Mouse (Mus musculus) retina, adult 2 months (tissue): ENCODE results near the gene Cryab.

Experiments used
- DNase-seq: peaks from one replicate; pipeline ENCODE4 v3.0.0-alpha.2; 2012; ENCODE audit warnings: low read depth, low spot score

Gene Cryab

GRCm38 (mm10) chr9:50796776-50797175 is 45.7 kb downstream of the Cryab start:
- DNase-seq: no peak

DNA sequence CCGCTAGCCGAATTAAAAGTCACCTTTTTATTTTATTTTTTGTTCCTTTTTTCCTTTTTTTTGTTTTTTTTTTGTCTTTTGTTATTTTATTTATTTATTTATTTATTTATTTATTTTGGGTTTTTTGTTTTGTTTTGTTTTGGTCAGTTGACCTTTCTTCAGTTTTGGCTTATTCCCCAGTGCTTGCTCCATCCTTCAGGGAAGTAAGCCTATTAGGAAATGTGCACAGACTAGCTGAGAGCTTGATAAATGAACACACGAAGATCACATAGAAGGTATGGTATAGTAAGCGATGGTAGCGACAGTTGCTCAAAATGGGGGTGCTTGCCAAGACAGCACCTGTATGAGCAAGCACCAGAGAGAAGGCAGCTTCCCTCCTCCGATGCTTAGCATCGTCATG is 46.5 kb downstream of the Cryab start:
- DNase-seq: no peak

GRCm38 (mm10) chr9:50798368-50798767 is 47.2 kb downstream of the Cryab start:
- no peak for DNase-seq

DNA sequence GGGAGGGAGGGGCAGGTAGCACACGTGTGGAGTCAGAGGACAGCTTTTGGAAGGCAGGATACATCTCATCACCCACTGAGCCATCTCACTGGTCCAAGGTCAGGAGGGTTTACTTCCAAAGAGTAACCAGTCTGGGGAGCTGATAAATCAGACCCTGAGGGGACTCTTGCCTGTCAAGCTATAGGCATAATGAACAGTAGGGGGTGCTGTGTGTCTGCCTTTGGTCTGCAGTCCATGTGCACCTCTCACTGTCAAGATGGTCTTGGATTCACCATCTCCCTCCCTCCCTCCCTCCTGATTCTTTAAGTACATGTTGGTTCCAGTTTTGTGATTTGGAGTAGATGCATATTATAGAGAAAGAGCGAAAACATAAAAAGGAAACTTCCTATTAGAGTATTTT is 49.9 kb downstream of the Cryab start:
- no peak for DNase-seq

DNA sequence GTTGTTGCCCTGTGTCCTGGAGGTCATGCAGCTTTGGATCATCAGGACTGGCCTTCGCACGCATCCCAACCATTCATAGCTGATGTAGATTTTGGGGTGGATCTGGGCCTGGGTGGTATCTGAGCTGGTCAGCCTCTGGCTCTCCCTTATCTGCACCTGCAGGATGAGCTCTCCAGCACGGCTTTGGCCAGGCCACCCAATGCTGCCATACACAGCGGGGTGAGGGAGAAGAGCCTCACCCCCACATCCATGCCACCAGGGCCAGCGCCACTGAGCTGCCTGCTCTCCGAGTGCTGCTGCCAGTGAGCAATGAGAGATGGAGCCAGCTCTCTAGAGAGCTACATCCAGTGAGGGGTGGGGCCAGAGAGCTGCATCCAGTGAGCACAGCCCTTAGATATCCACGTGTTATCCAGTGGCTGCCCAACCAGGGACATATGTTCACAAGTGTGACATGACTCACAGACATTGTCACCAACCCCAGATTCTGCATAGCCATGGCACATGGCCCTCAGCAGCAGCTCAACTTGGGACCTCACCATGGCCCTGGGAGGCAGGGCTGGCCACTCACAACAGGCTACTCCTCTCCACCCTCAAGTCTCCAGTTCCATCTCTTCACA is 52.0 kb downstream of the Cryab start:
- DNase-seq: no peak
